Mouse (Mus musculus) myocyte (in vitro differentiated cells): ENCODE measurements around the gene Mcm9. TPM values are rescaled to one million over a fixed set of nuclear protein-coding genes. Genes with fewer than 3 reads are reported as not detected.

ENCODE experiments used
- H3K27me3 ChIP-seq: one replicate; pipeline ENCODE4 v1.6.1; 2011; ENCODE audit not compliant: control insufficient read depth, insufficient read depth, insufficient read length
- H3K36me3 ChIP-seq: one replicate; pipeline ENCODE4 v1.6.1; 2011; ENCODE audit not compliant: control insufficient read depth, insufficient read depth
- H3K4me2 ChIP-seq: one replicate; pipeline ENCODE4 v1.6.1; 2011; ENCODE audit warnings: low read depth, control low read depth
- H3K4me3 ChIP-seq: one replicate; pipeline ENCODE4 v1.5.1; 2011; ENCODE audit warnings: mild to moderate bottlenecking, control low read depth, moderate library complexity
- H3K79me2 ChIP-seq: one replicate; pipeline ENCODE4 v1.6.1; 2011; ENCODE audit not compliant: control insufficient read depth, insufficient read depth
- H3ac ChIP-seq: one replicate; pipeline ENCODE4 v1.6.1; 2011; ENCODE audit not compliant: control insufficient read depth, insufficient read length
- CEBPB ChIP-seq: IDR thresholded peaks from 2 replicates; pipeline ENCODE4 v1.6.1; 2011; ENCODE audit warnings: mild to moderate bottlenecking, moderate library complexity; ENCODE audit not compliant: poor library complexity, insufficient read depth, severe bottlenecking
- E2F4 ChIP-seq: IDR thresholded peaks from one replicate; pipeline ENCODE4 v1.6.1; 2011; ENCODE audit warnings: mild to moderate bottlenecking, control low read depth, moderate library complexity; ENCODE audit not compliant: insufficient read depth
- MAX ChIP-seq: IDR thresholded peaks from one replicate; pipeline ENCODE4 v1.6.1; 2011; ENCODE audit warnings: low read depth, mild to moderate bottlenecking, control low read depth
- MYOD1 ChIP-seq, 3 experiments: IDR thresholded peaks; one replicate each; pipeline ENCODE4 v1.6.1; 2011; ENCODE audit warnings: control low read depth in 2 of 3, low read depth in 2 of 3, mild to moderate bottlenecking in 2 of 3, moderate library complexity in 1 of 3; ENCODE audit not compliant: insufficient read length in 2 of 3, control insufficient read depth in 1 of 3
- MYOG ChIP-seq, 3 experiments: IDR thresholded peaks; one replicate each; pipeline ENCODE4 v1.6.1; 2011; ENCODE audit warnings: control low read depth in 2 of 3, low read depth in 2 of 3, mild to moderate bottlenecking in 2 of 3; ENCODE audit not compliant: insufficient read length in 2 of 3, control insufficient read depth in 1 of 3, insufficient read depth in 1 of 3
- POLR2A ChIP-seq: IDR thresholded peaks from one replicate; pipeline ENCODE4 v1.6.1; 2011; ENCODE audit warnings: low read depth, mild to moderate bottlenecking, control low read depth, moderate library complexity; ENCODE audit not compliant: insufficient read length
- POLR2AphosphoS2 ChIP-seq: IDR thresholded peaks from one replicate; pipeline ENCODE4 v1.6.1; 2011; ENCODE audit warnings: low read depth, control low read depth; ENCODE audit not compliant: insufficient read length
- REST ChIP-seq: IDR thresholded peaks from one replicate; pipeline ENCODE4 v1.6.1; 2011; ENCODE audit warnings: mild to moderate bottlenecking, control low read depth, moderate library complexity; ENCODE audit not compliant: insufficient read depth, insufficient read length
- SRF ChIP-seq: IDR thresholded peaks from one replicate; pipeline ENCODE4 v1.6.1; 2011; ENCODE audit warnings: low read depth; ENCODE audit not compliant: control insufficient read depth, insufficient read length
- TCF12 ChIP-seq: IDR thresholded peaks from one replicate; pipeline ENCODE4 v1.6.1; 2011; ENCODE audit warnings: mild to moderate bottlenecking, control low read depth; ENCODE audit not compliant: poor library complexity, insufficient read depth, severe bottlenecking
- TCF3 ChIP-seq: IDR thresholded peaks from one replicate; pipeline ENCODE4 v1.6.1; 2011; ENCODE audit warnings: low read depth, control low read depth; ENCODE audit not compliant: insufficient read length
- USF1 ChIP-seq: IDR thresholded peaks from one replicate; pipeline ENCODE4 v1.6.1; 2011; ENCODE audit warnings: low read depth, mild to moderate bottlenecking, control low read depth, moderate library complexity
- polyA plus RNA-seq: library from polyadenylated mRNA; unstranded; fragments of >200 nt; fragmentation: generic; extraction: Trizol; gene quantifications from one replicate; pipeline ENCODE4 v1.2.1, GENCODE M21; 2012; ENCODE audit warnings: missing spikeins

The Mcm9 gene
- polyA plus RNA-seq, 1 experiment = 3.0 TPM

GRCm38 (mm10) chr10:53580621-53581081 lies 49.6 kb downstream of the Mcm9 start:
- Histone ChIP-seq H3K36me3 (no peaks in the 10 kb centered on the region), H3K4me2 (no peak overlapping the region), H3K27me3 (no peaks in the 10 kb centered on the region), H3ac (no peak overlapping the region), H3K4me3 (no peak overlapping the region), H3K79me2 (no peaks in the 10 kb centered on the region)
- TF ChIP-seq POLR2AphosphoS2 (no peak), E2F4 (no peak), MYOD1 (IDR thresholded peaks at IDR 0.05; ENCODE audit: control insufficient read depth in 1 of 3, insufficient read length in 2 of 3, low read depth in 2 of 3) (no peak), CEBPB (no peak), SRF (no peak), MAX (no peak), REST (no peak), TCF12 (no peak), MYOG (IDR thresholded peaks at IDR 0.05; ENCODE audit: control insufficient read depth in 1 of 3, insufficient read depth in 1 of 3, insufficient read length in 2 of 3, low read depth in 2 of 3) (no peak), TCF3 (no peak), USF1 (no peak), POLR2A (no peak)

- no peak for TF ChIP-seq SRF
- no peak for TF ChIP-seq CEBPB
- no peaks in the 10 kb centered on the region for H3K36me3 ChIP-seq
- H3K4me2 ChIP-seq = no peak overlapping the region
- H3ac ChIP-seq = no peak overlapping the region
- H3K4me3 ChIP-seq = no peak overlapping the region
- no peaks in the 10 kb centered on the region for H3K27me3 ChIP-seq
- no peaks in the 10 kb centered on the region for H3K79me2 ChIP-seq
These were observed 50.1 kb downstream of the Mcm9 start for GRCm38 (mm10) chr10:53580137-53580536.

DNA sequence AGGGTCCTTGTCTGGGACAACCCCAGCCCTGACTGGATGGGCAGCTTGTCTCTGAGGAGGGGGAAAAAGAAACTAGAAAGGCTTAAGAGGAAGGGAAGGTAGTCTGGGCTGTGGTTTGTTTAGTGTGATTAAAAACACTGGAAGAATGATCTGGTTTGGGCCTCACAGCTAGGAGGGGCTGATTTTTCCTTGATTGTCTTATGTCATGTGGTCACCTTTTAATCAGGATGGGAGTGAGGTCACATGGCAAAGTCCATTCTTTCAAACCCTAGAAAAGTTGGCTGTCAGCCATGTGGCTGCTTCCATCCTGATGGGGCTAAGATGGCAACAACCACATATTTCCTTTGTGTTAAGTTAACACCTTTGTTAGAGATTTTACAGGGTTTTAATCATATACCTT lies 61.7 kb downstream of the Mcm9 start:
- Histone ChIP-seq H3K4me2 (no peak overlapping the region), H3K79me2 (no peaks in the 10 kb centered on the region), H3K27me3 (no peaks in the 10 kb centered on the region), H3ac (no peak overlapping the region), H3K4me3 (no peak overlapping the region), H3K36me3 (no peaks in the 10 kb centered on the region)
- no peak for TF ChIP-seq REST
- TF ChIP-seq POLR2AphosphoS2 = no peak
- no peak for TF ChIP-seq SRF
- TF ChIP-seq MAX = no peak
- TF ChIP-seq POLR2A = no peak
- TF ChIP-seq CEBPB = no peak
- TF ChIP-seq TCF12 = no peak
- no peak for TF ChIP-seq MYOD1 (IDR thresholded peaks at IDR 0.05; ENCODE audit: control insufficient read depth in 1 of 3, insufficient read length in 2 of 3, low read depth in 2 of 3)
- TF ChIP-seq MYOG (IDR thresholded peaks at IDR 0.05; ENCODE audit: control insufficient read depth in 1 of 3, insufficient read depth in 1 of 3, insufficient read length in 2 of 3, low read depth in 2 of 3) = no peak
- no peak for TF ChIP-seq USF1
- TF ChIP-seq TCF3 = no peak
- TF ChIP-seq E2F4 = no peak

GRCm38 (mm10) chr10:53565538-53565937 lies 64.7 kb downstream of the Mcm9 start:
- H3K79me2 ChIP-seq = no peaks in the 10 kb centered on the region
- H3ac ChIP-seq = no peak overlapping the region
- no peaks in the 10 kb centered on the region for H3K36me3 ChIP-seq
- H3K4me3 ChIP-seq = no peak overlapping the region
- no peaks in the 10 kb centered on the region for H3K27me3 ChIP-seq
- TF ChIP-seq POLR2A (no peak), REST (no peak), TCF12 (no peak), E2F4 (no peak), MYOD1 (IDR thresholded peaks at IDR 0.05; ENCODE audit: control insufficient read depth in 1 of 3, insufficient read length in 2 of 3, low read depth in 2 of 3) (no peak), CEBPB (no peak), MAX (no peak), SRF (no peak), USF1 (no peak), TCF3 (no peak), POLR2AphosphoS2 (no peak), MYOG (IDR thresholded peaks at IDR 0.05; ENCODE audit: control insufficient read depth in 1 of 3, insufficient read depth in 1 of 3, insufficient read length in 2 of 3, low read depth in 2 of 3) (no peak)
- no peak overlapping the region for H3K4me2 ChIP-seq

DNA sequence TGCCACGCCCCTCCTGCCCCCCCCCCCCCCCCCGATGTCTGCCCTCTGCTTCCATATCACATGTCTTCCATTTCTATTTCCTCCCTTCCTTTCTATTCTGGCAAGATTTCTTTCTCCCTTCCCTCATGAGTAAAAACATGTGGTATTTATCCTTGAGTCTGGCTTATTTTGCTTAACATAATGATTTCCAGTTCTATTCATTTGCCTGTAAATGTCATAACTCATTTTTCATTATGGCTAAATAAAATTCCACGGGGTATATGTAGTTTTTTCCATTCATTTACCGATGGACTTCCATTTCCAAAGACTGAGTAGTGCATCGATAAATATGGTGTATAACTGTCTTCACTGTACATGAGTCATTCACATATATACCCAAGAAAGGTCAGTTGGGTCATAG lies 68.2 kb downstream of the Mcm9 start:
- no peak for TF ChIP-seq TCF3
- TF ChIP-seq MAX = no peak
- TF ChIP-seq TCF12 = no peak
- no peak for TF ChIP-seq POLR2AphosphoS2
- Histone ChIP-seq H3K79me2 (no peaks in the 10 kb centered on the region), H3ac (no peak overlapping the region), H3K36me3 (no peaks in the 10 kb centered on the region), H3K4me3 (no peak overlapping the region), H3K4me2 (no peak overlapping the region), H3K27me3 (no peaks in the 10 kb centered on the region)
